Mouse (Mus musculus): ENCODE results near the gene Ebp. TPM values are rescaled to one million over a fixed set of nuclear protein-coding genes. Genes with fewer than 3 reads are reported as not detected.

The Ebp gene
- polyA plus RNA-seq, 1 experiment from 2014 or later = 58.3 TPM

DNA sequence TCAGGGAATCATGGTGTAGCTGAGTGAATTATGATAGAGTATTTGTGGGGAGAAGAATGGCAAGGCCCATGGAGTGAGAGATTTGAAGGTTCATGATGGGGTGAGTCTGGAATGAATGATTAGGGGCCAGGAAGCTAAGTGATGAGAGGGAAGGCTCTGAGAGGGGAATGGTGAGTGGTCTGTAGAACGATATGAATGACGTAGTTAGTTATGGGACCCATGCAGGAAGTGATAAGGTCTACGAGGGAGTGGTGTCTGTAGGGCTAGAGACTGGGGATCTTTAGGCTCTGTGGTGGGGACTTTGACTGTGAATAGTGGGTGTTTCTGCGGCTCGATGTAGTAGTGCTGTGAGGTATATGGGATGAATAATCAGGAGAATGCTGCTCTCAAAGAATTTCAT, 13.7 kb downstream of the Ebp start:
- WGBS (ENCODE audit: insufficient replicate concordance) = 24% methylated on average over 5 of the region's 5 CpGs
- no peaks in the 10 kb centered on the region for H3K36me3 ChIP-seq
- H3K9ac ChIP-seq = no peak overlapping the region
- no peaks in the 10 kb centered on the region for H3K27me3 ChIP-seq (replicated peaks)
- no peak overlapping the region for H3K4me3 ChIP-seq
- ATAC-seq = peak; percentile 26
- peaks cover 16% of the 10 kb centered on the region for H3K4me1 ChIP-seq
- no peak overlapping the region for H3K4me2 ChIP-seq
- no peaks in the 10 kb centered on the region for H3K9me3 ChIP-seq (replicated peaks)
- no peak overlapping the region for H3K27ac ChIP-seq

DNA sequence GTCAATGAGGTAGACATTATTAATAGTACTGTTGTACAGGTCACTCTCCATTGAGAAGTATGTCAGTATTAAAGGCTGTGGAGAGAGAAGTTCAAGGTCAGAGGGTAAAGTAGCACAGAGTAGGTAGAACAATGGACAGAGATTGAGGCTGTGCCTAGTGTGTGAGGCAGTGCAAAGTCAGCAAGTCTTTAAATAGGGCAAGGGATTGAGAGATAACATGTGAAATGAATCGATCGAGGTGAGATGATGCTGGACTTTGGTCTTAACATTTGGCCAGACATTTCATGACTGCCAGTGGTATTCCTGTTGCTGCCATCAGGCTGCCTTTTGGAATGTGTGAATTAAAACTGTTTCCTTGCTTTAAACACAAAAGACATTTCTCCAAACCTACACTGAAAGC, 14.4 kb downstream of the Ebp start:
- H3K27ac ChIP-seq = no peak overlapping the region
- H3K4me2 ChIP-seq = no peak overlapping the region
- no peak for ATAC-seq
- 93% methylated on average over 2 of the region's 2 CpGs for WGBS (ENCODE audit: insufficient replicate concordance)
- H3K27me3 ChIP-seq (replicated peaks) = no peaks in the 10 kb centered on the region
- H3K36me3 ChIP-seq = no peaks in the 10 kb centered on the region
- H3K4me3 ChIP-seq = no peak overlapping the region
- no peaks in the 10 kb centered on the region for H3K9me3 ChIP-seq (replicated peaks)
- peaks cover 20% of the 10 kb centered on the region for H3K4me1 ChIP-seq
- H3K9ac ChIP-seq = no peak overlapping the region

DNA sequence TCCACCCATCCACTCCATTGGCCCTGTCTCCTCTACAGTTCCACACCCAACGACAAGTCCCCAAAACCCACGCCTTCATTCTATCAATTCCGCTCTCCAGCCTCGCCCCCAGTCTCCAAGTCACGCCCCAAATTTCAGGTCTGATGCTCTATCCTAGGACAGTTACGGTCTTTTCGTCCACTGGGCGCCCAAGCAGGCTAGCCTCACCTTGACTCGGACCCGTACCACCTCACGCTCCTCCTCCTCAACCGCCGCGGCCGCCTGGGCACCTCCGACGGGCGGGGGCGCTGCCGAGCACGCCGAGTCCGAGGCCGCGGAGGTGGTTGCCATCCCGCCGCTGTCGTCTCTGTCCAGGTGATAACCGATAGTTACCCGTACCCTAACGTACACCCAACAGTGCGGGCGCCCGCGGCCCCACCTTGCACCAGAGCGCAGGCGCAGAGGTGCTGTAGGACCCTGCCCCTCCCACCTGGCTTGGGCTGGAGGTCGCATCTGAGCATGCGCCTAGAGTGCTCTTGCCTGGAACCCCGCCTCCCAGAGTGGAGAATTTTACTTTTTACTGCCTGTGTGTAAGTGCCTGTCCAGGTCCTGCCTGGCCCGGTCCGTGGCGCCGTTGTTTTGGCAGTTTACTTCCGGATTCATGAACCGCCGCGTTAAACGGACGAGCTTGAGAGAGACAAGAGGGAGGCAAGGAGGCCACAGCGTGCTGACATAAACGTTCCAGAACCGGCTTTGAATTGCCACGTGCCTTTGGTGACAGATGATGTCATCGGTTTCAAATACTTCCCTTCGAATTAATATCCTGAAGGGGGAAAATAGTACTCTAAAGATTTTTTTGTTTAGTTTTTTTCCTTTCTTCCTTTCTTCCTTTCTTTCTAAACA, 17.6 kb downstream of the Ebp start, which contains the start of gene Tbc1d25:
Gene Tbc1d25, minus strand, starts transcription at position 678 of the 882 bp plus-strand sequence.
- no peaks in the 10 kb centered on the region for H3K9me3 ChIP-seq (replicated peaks)
- H3K9ac ChIP-seq = peak within 1 kb of the TSS; percentile 76
- peak within 1 kb of the TSS; percentile 66 for H3K4me3 ChIP-seq
- ATAC-seq = peak; percentile 95
- H3K36me3 ChIP-seq = peaks cover 7% of the 10 kb centered on the region; the same call in 1 of the 2 replicates
- H3K27me3 ChIP-seq (replicated peaks) = no peaks in the 10 kb centered on the region
- H3K27ac ChIP-seq = peak within 1 kb of the TSS; percentile 89
- WGBS (ENCODE audit: insufficient replicate concordance) = 6% methylated on average over 56 of the region's 56 CpGs
- H3K4me1 ChIP-seq = peaks cover 20% of the 10 kb centered on the region
- H3K4me2 ChIP-seq = peak within 1 kb of the TSS; percentile 69

DNA sequence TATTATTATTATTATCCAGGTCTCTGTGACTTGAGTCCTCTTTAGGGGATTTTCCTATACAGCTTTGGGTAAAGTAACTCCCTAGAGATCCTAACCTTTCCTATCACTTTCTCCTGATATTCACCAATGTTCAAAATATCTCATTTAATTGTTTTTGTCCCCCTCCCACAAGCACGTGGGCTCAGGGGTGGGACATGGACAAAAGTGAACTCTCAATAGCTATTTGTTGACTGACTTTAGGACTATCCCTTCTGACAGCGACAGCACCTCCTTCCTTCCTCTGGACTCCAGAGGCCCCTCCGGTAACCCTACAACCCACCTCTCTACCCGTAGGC, 18.2 kb downstream of the Ebp start:
- WGBS (ENCODE audit: insufficient replicate concordance) = 9% methylated on average over 4 of the region's 4 CpGs
- H3K4me3 ChIP-seq = peak overlapping the region; percentile 66
- no peaks in the 10 kb centered on the region for H3K27me3 ChIP-seq (replicated peaks)
- H3K36me3 ChIP-seq = peaks cover 11% of the 10 kb centered on the region; the same call in 1 of the 2 replicates
- H3K4me2 ChIP-seq = peak overlapping the region; percentile 69
- H3K27ac ChIP-seq = peak overlapping the region; percentile 89
- H3K9me3 ChIP-seq (replicated peaks) = no peaks in the 10 kb centered on the region
- no peak for ATAC-seq
- peaks cover 19% of the 10 kb centered on the region for H3K4me1 ChIP-seq
- peak overlapping the region; percentile 76 for H3K9ac ChIP-seq

DNA sequence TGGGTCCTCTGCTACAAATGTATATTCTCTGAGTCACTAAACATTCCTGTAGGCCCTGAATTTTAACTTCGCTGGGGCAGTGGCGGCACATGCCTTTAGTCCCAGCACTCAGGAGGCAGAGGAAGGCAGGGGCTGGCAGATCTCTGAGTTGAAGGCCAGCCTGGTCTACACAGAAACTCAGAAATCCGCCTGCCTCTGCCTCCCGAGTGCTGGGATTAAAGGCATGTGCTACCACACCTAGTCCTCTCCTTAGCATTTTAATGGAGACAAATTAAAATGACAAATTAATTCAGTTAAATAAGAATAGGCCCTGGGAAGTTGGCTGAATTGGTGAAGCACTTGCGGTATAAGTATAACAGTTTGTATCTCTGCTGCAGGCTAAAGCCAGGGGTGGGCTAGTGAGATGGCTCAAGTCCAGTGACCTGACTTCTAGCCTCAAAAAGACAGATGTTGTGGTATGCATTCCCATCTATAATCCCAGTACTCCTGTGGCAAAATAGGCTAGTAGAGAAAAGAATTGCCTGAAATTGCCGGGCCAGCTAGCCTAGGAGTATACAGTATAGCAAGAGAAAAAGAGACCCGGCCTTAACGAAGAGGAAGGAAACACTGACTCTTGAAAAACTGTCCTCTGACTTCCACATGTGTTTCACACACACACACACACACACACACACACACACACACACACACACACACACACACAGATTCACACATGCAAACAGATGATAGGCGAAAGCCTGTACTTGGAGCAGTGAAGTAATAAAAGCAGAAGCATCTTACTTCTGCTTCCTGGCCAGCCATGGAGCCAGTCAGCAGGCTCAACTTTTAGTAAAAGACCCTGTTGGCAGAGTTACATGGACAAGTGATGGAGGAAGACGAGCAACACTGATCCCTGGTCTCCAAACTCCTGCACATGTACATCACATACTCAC, 25.3 kb downstream of the Ebp start:
- H3K27ac ChIP-seq = no peak overlapping the region
- no peak overlapping the region for H3K4me3 ChIP-seq
- WGBS (ENCODE audit: insufficient replicate concordance) = 74% methylated on average over 10 of the region's 10 CpGs
- peaks cover 28% of the 10 kb centered on the region for H3K36me3 ChIP-seq
- no peaks in the 10 kb centered on the region for H3K4me1 ChIP-seq
- no peak overlapping the region for H3K4me2 ChIP-seq
- H3K9ac ChIP-seq = no peak overlapping the region
- no peaks in the 10 kb centered on the region for H3K27me3 ChIP-seq (replicated peaks)
- no peaks in the 10 kb centered on the region for H3K9me3 ChIP-seq (replicated peaks)
- no peak for ATAC-seq

DNA sequence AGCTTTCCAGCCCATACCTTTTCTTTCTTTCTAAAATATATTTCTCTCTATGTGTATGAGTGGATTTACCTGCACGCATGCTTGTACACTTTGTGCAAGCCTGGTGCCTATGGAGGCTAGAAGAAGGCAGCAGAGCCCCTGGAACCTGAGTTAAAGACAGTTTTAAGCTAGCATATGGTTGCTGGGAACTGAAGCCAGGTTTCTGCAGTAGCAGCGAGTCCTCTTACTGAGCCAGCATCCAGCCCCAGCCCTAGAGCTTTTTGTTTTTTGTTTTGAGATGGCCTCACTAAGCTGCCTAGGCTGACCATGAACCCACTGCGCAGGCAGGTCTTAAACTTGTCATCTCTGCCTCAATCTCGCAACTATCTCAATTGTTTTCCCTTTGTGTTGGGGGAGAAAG, 28.8 kb downstream of the Ebp start:
- H3K27ac ChIP-seq = no peak overlapping the region
- H3K36me3 ChIP-seq = peaks cover 12% of the 10 kb centered on the region
- no peak overlapping the region for H3K9ac ChIP-seq
- H3K9me3 ChIP-seq (replicated peaks) = no peaks in the 10 kb centered on the region
- ATAC-seq = no peak
- H3K4me2 ChIP-seq = no peak overlapping the region
- H3K27me3 ChIP-seq (replicated peaks) = no peaks in the 10 kb centered on the region
- no peak overlapping the region for H3K4me3 ChIP-seq
- H3K4me1 ChIP-seq = no peaks in the 10 kb centered on the region
- WGBS (ENCODE audit: insufficient replicate concordance) = 74% methylated on average over 4 of the region's 4 CpGs

DNA sequence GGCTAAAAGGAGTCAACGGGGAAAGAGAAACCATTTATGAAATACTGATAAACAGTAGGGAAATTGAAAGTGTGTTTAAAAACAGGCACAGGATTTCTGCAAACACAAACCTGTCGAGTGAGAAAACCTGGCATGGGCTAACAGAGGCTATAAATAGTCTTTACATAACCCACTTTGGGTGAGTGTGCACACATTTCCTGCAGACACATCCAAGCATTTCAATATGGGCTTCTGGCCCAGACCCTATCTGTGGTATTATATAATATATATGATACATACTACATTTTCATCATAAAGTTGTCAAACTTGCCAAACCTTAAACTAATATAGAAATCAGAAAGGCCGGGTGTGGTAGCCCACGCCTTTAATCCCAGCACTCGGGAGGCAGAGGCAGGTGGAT, 30.2 kb downstream of the Ebp start:
- H3K9ac ChIP-seq = no peak overlapping the region
- H3K27ac ChIP-seq = no peak overlapping the region
- H3K27me3 ChIP-seq (replicated peaks) = no peaks in the 10 kb centered on the region
- H3K4me2 ChIP-seq = no peak overlapping the region
- H3K4me3 ChIP-seq = no peak overlapping the region
- H3K9me3 ChIP-seq (replicated peaks) = no peaks in the 10 kb centered on the region
- no peaks in the 10 kb centered on the region for H3K4me1 ChIP-seq
- WGBS (ENCODE audit: insufficient replicate concordance) = 74% methylated on average over 5 of the region's 5 CpGs
- H3K36me3 ChIP-seq = peaks cover 6% of the 10 kb centered on the region; the same call in 1 of the 2 replicates
- no peak for ATAC-seq

DNA sequence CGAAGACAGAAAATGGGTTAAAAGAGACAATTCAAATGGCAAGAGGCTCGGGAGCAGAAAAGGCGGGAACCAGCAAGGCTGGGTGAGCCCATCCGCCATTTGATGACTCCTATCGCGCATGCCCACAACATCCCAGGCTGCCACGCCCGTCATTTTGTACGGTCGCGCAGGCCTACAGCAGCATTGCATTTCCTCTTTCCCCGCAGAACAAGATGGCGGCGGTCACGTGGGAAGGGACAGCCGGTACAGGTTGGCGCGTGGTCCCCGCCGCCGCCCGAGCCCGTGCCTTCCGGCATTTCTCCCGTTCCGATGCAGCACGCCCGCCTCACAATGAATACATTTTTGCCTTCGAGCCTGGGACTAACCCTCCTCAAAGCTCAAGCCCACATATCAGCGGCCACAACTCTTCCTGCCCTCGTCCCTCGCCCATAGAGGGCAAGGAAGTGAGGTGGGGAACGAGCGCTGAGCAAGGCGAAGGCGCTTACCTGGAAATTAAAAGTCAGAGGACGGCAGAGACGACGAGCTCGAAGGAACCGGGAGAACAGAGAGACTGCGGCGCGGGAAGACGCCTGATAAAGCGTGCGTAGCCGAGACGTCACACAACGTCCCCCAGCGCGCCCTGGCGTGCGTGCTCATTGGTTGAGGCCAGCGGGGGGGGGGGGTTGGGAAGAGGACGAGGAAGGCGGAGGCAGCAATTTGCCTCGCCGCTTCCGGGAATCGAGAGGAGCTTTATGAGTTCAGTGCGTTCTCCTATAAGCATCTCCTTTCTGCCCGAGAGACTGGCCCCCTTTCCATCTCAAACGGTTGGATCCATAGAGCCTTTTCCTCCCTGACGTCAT, 47.9 kb downstream of the Ebp start, which contains the start of gene Rbm3:
Gene Rbm3, minus strand, starts transcription at position 728 of the 839 bp plus-strand sequence.
- H3K27me3 ChIP-seq (replicated peaks) = no peaks in the 10 kb centered on the region
- peak; percentile 91 for ATAC-seq
- peak within 1 kb of the TSS; percentile 89 for H3K4me2 ChIP-seq
- peak within 1 kb of the TSS; percentile 75 for H3K4me3 ChIP-seq
- peaks cover 40% of the 10 kb centered on the region for H3K36me3 ChIP-seq
- peaks cover 25% of the 10 kb centered on the region for H3K4me1 ChIP-seq
- H3K9ac ChIP-seq = peak within 1 kb of the TSS; percentile 85
- 11% methylated on average over 59 of the region's 65 CpGs for WGBS (ENCODE audit: insufficient replicate concordance)
- H3K9me3 ChIP-seq (replicated peaks) = no peaks in the 10 kb centered on the region
- H3K27ac ChIP-seq = peak within 1 kb of the TSS; percentile 96

DNA sequence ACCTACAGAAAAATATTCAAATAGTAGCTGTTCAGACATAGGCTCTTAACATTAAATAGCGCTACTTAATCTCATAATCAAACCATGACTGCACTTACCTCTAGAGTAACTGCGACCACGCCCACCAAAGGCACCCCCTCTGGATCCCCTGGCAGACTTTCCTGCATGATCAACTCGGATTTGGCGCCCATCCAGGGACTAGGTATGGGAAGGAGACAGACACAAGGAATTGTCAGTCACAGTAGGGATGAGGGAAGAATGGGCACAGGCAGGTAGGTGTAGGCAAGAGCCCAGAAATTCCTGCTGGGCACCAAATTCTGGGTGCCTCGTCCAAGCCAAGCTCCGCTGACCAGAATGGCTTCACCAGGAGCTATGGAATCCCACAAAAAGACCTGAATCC, 49.6 kb downstream of the Ebp start:
- H3K27ac ChIP-seq = peak overlapping the region; percentile 96
- H3K4me3 ChIP-seq = peak overlapping the region; percentile 75
- 50% methylated on average over 7 of the region's 7 CpGs for WGBS (ENCODE audit: insufficient replicate concordance)
- H3K9ac ChIP-seq = peak overlapping the region; percentile 85
- peaks cover 25% of the 10 kb centered on the region for H3K4me1 ChIP-seq
- peak overlapping the region; percentile 89 for H3K4me2 ChIP-seq
- H3K27me3 ChIP-seq (replicated peaks) = no peaks in the 10 kb centered on the region
- no peaks in the 10 kb centered on the region for H3K9me3 ChIP-seq (replicated peaks)
- no peak for ATAC-seq
- H3K36me3 ChIP-seq = peaks cover 56% of the 10 kb centered on the region

DNA sequence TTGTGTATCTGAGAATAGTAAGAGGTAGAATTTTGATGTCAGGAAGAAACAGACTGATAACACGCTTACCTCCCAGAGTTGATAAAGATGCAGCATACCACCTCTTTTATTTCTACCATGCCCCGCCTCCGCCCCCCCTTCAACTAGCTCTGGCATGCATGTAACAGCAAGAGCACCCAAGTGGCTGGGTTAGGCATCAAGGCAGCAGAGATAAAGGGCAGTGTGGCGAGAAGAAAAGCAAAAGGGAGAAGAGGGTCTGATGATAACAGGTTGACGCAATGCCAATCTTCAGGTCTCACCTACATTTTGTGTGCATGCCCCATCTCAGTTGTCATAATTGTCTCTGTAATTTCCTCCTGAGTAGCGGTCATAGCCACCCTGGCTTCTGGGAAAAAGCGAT, 50.4 kb downstream of the Ebp start:
- ATAC-seq = no peak
- Histone ChIP-seq H3K4me2 (peak overlapping the region; percentile 89), H3K27ac (peak overlapping the region; percentile 40; the same call in 1 of the 2 replicates), H3K9me3 (replicated peaks) (no peaks in the 10 kb centered on the region), H3K4me1 (peaks cover 24% of the 10 kb centered on the region), H3K9ac (no peak overlapping the region; the same call in 1 of the 2 replicates), H3K27me3 (replicated peaks) (no peaks in the 10 kb centered on the region), H3K36me3 (peaks cover 64% of the 10 kb centered on the region), H3K4me3 (peak overlapping the region; percentile 75)
- WGBS (ENCODE audit: insufficient replicate concordance) = 56% methylated on average over 7 of the region's 7 CpGs

DNA sequence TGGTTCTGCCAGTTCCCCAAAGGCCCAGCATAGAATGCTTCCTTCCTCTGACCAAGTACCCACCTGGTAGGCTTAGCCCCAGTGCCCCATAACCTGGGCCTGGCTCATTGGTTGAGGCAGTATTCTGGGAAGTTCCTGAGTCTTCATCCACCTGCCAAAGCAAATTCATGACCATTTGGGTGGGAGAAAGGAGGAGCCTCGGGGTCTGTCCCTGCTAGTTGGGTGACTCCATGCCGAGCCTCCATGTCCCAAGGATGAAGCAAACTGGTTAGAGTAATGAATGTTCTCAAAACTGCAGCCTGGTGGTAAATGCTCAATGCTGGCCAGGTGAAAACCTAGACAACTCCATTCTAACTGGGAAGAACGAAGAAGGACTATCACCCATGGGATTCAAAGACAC, 52.3 kb downstream of the Ebp start:
- Histone ChIP-seq H3K9ac (no peak overlapping the region), H3K4me2 (no peak overlapping the region), H3K27ac (no peak overlapping the region), H3K27me3 (replicated peaks) (no peaks in the 10 kb centered on the region), H3K4me1 (peaks cover 16% of the 10 kb centered on the region), H3K9me3 (replicated peaks) (no peaks in the 10 kb centered on the region), H3K4me3 (no peak overlapping the region), H3K36me3 (peaks cover 74% of the 10 kb centered on the region)
- WGBS (ENCODE audit: insufficient replicate concordance) = 75% methylated on average over 3 of the region's 3 CpGs
- no peak for ATAC-seq
